Mouse (Mus musculus) layer of hippocampus, adult 8-10 months (tissue): Measurements from ENCODE around the gene Smg9. TPM values are rescaled to one million over a fixed set of nuclear protein-coding genes. Genes with fewer than 3 reads are reported as not detected.

Experiments used
- DNase-seq, 2 experiments: peaks; one replicate each; pipeline ENCODE4 v3.0.0; 2022; ENCODE audit warnings: low spot score in 2 of 2
- total RNA-seq, 4 experiments: library from RNA; stranded (reverse); gene quantifications; 2 replicates each; pipeline ENCODE4 v1.2.4; 2022

Smg9 gene
- total RNA-seq, 4 experiments from 2014 or later, result 33.8 to 49.8 (median 44.0) TPM

- DNase-seq, result peak in 1 of 2 experiments; percentile 60
Observed at GRCm38 (mm10) chr7:24406528-24407344, 7.3 kb downstream of the Smg9 start.

GRCm38 (mm10) chr7:24408186-24408585, 8.8 kb downstream of the Smg9 start:
- no peak for DNase-seq

- DNase-seq, result no peak
Observed at GRCm38 (mm10) chr7:24410123-24410522, 10.7 kb downstream of the Smg9 start.

- no peak for DNase-seq
Observed at GRCm38 (mm10) chr7:24410831-24411230, 11.4 kb downstream of the Smg9 start.

- no peak for DNase-seq
Observed at GRCm38 (mm10) chr7:24413630-24414029, 14.2 kb downstream of the Smg9 start.

- no peak for DNase-seq
Observed at GRCm38 (mm10) chr7:24415261-24415660, 15.8 kb downstream of the Smg9 start.

GRCm38 (mm10) chr7:24419579-24419978, 20.2 kb downstream of the Smg9 start:
- DNase-seq, result no peak

- DNase-seq, result no peak
Observed at GRCm38 (mm10) chr7:24421648-24422047, 22.2 kb downstream of the Smg9 start.

- no peak for DNase-seq
Observed at GRCm38 (mm10) chr7:24422251-24422650, 22.8 kb downstream of the Smg9 start.

GRCm38 (mm10) chr7:24423107-24423763, 23.8 kb downstream of the Smg9 start:
- no peak for DNase-seq

GRCm38 (mm10) chr7:24423956-24424732, 24.7 kb downstream of the Smg9 start:
- DNase-seq, result no peak

GRCm38 (mm10) chr7:24425919-24426318, 26.5 kb downstream of the Smg9 start:
- DNase-seq, result no peak

GRCm38 (mm10) chr7:24427168-24427567, 27.7 kb downstream of the Smg9 start:
- no peak for DNase-seq

GRCm38 (mm10) chr7:24428725-24429124, 29.3 kb downstream of the Smg9 start:
- no peak for DNase-seq

GRCm38 (mm10) chr7:24429413-24430112, 30.1 kb downstream of the Smg9 start:
- DNase-seq, result peak; percentile 81

GRCm38 (mm10) chr7:24430551-24431345, 31.3 kb downstream of the Smg9 start:
- no peak for DNase-seq

GRCm38 (mm10) chr7:24431713-24432112, 32.3 kb downstream of the Smg9 start:
- no peak for DNase-seq

GRCm38 (mm10) chr7:24435305-24435704, 35.9 kb downstream of the Smg9 start:
- no peak for DNase-seq

- peak in 1 of 2 experiments; percentile 42 for DNase-seq
Observed at GRCm38 (mm10) chr7:24437981-24438380, 38.6 kb downstream of the Smg9 start.

- no peak for DNase-seq
Observed at GRCm38 (mm10) chr7:24439191-24439590, 39.8 kb downstream of the Smg9 start.
